9 mouse cellular contexts compared by ENCODE assay signal in genomic region chr2:35337419-35337818, GRCm38 (mm10). TPM values are rescaled to one million over a fixed set of nuclear protein-coding genes. Genes with fewer than 3 reads are reported as not detected.
A peak's percentile ranks its signal among the peaks of the same experiment; 100 is the strongest.
DNase-seq lines count a peak whose midpoint lies in the region; ATAC-seq and TF ChIP-seq lines count a peak whose summit lies in the region.
"Had no signal": no experiment of that assay in that cellular context is flagged by ENCODE, and none has a peak within 500 bp of the region (broad histone marks: within the 10 kb centered on the region; RNA-seq: fewer than 3 reads in every experiment).

No protein-coding gene starts in this region.

- TF ChIP-seq POLR2A in testis, adult 2 months (IDR thresholded peaks at IDR 0.05; ENCODE audit: control insufficient read depth, low read depth, low read length) = no peak
- no peak for TF ChIP-seq POLR2A in myocyte (IDR thresholded peaks at IDR 0.05; ENCODE audit: insufficient read length, low read depth)

- H3K4me1 ChIP-seq in testis, adult 2 months (ENCODE audit: control insufficient read depth, insufficient read depth, low read length) = peaks cover 10% of the 10 kb centered on the region
- H3K4me1 ChIP-seq in heart, embryonic 12.5 days (replicated peaks) = peaks cover 16% of the 10 kb centered on the region
- peaks cover 17% of the 10 kb centered on the region for H3K4me1 ChIP-seq in limb, embryonic 12.5 days (replicated peaks)

- H3K4me2 ChIP-seq in heart, embryonic 12.5 days = peak overlapping the region; percentile 96
- peak overlapping the region; percentile 99 for H3K4me2 ChIP-seq in limb, embryonic 12.5 days
- peak overlapping the region; percentile 99 for H3K4me2 ChIP-seq in myocyte (ENCODE audit: low read depth)

- TF ChIP-seq CTCF in testis, adult 2 months (IDR thresholded peaks at IDR 0.05; ENCODE audit: control insufficient read depth, insufficient read depth, insufficient replicate concordance, low read depth, low read length) = no peak

- no peaks in the 10 kb centered on the region for H3K27me3 ChIP-seq in testis, adult 2 months (ENCODE audit: control insufficient read depth, insufficient read depth, low read length)
- H3K27me3 ChIP-seq in heart, embryonic 12.5 days (replicated peaks) = no peaks in the 10 kb centered on the region
- peaks cover 11% of the 10 kb centered on the region for H3K27me3 ChIP-seq in limb, embryonic 12.5 days
- no peaks in the 10 kb centered on the region for H3K27me3 ChIP-seq in myocyte (ENCODE audit: control insufficient read depth, insufficient read depth, insufficient read length)

- DNase-seq in testis, postnatal 14 days (ENCODE audit: low spot score) = no peak
- DNase-seq in urinary bladder, postnatal 4 days (ENCODE audit: low spot score in 2 of 2) = no peak
- DNase-seq in left cerebral cortex, postnatal 36 days (ENCODE audit: low spot score in 2 of 2) = no peak
- no peak for DNase-seq in Muller cell, postnatal 12 days (ENCODE audit: inconsistent ontology term)

- H3K27ac ChIP-seq in testis, adult 2 months (ENCODE audit: control insufficient read depth, insufficient read depth, low read depth, low read length) = peak overlapping the region; percentile 94
- H3K27ac ChIP-seq in heart, embryonic 12.5 days (ENCODE audit: poor library complexity, severe bottlenecking) = peak overlapping the region; percentile 65
- peak overlapping the region; percentile 59 for H3K27ac ChIP-seq in limb, embryonic 12.5 days

- no peak for ATAC-seq in heart, embryonic 12.5 days (ENCODE audit: insufficient number of reproducible peaks, low FRiP score)
- ATAC-seq in limb, embryonic 12.5 days (ENCODE audit: insufficient number of reproducible peaks, insufficient read depth, low FRiP score, low TSS enrichment, low read depth) = no peak

- H3K79me2 ChIP-seq in myocyte (ENCODE audit: control insufficient read depth, insufficient read depth) = peaks cover 39% of the 10 kb centered on the region

- no peaks in the 10 kb centered on the region for H3K36me3 ChIP-seq in testis, adult 2 months (ENCODE audit: control insufficient read depth, insufficient read depth, low read length)
- no peaks in the 10 kb centered on the region for H3K36me3 ChIP-seq in heart, embryonic 12.5 days
- H3K36me3 ChIP-seq in limb, embryonic 12.5 days = no peaks in the 10 kb centered on the region
- H3K36me3 ChIP-seq in myocyte (ENCODE audit: control insufficient read depth, insufficient read depth) = peaks cover 2% of the 10 kb centered on the region

- peak overlapping the region; percentile 98 for H3K4me3 ChIP-seq in testis, adult 2 months (ENCODE audit: control insufficient read depth, low read depth, low read length)
- peak overlapping the region; percentile 78 for H3K4me3 ChIP-seq in heart, embryonic 12.5 days
- H3K4me3 ChIP-seq in limb, embryonic 12.5 days (replicated peaks) = peak overlapping the region; percentile 65
- peak overlapping the region; percentile 82 for H3K4me3 ChIP-seq in myocyte

- 52% methylated on average over 10 of the region's 10 CpGs for WGBS in heart, embryonic 12.5 days
- 47% methylated on average over 10 of the region's 10 CpGs for WGBS in limb, embryonic 12.5 days

- H3K9ac ChIP-seq in heart, embryonic 12.5 days = peak overlapping the region; percentile 68; the same call in 1 of the 2 replicates
- H3K9ac ChIP-seq in limb, embryonic 12.5 days (replicated peaks) = no peak overlapping the region

- intact Hi-C loops in left cerebral cortex, postnatal 36 days (cut with DNase I) = no loop called here

- H3ac ChIP-seq in myocyte (ENCODE audit: control insufficient read depth, insufficient read length) = no peak overlapping the region

- H3K9me3 ChIP-seq in heart, embryonic 12.5 days (replicated peaks) = no peaks in the 10 kb centered on the region
- H3K9me3 ChIP-seq in limb, embryonic 12.5 days = no peaks in the 10 kb centered on the region

TF ChIP-seq in myocyte, 11 proteins besides CTCF, POLR2A, EP300 and RAD21:
- TF ChIP-seq TCF3 (IDR thresholded peaks at IDR 0.05; ENCODE audit: insufficient read length, low read depth) (no peak), USF1 (IDR thresholded peaks at IDR 0.05; ENCODE audit: low read depth) (no peak), POLR2AphosphoS2 (IDR thresholded peaks at IDR 0.05; ENCODE audit: insufficient read length, low read depth) (no peak), REST (IDR thresholded peaks at IDR 0.05; ENCODE audit: insufficient read depth, insufficient read length) (no peak), CEBPB (IDR thresholded peaks at IDR 0.05; ENCODE audit: insufficient read depth, poor library complexity, severe bottlenecking) (no peak), SRF (IDR thresholded peaks at IDR 0.05; ENCODE audit: control insufficient read depth, insufficient read length, low read depth) (no peak), E2F4 (IDR thresholded peaks at IDR 0.05; ENCODE audit: insufficient read depth) (no peak), MAX (IDR thresholded peaks at IDR 0.05; ENCODE audit: low read depth) (no peak), MYOG (IDR thresholded peaks at IDR 0.05; ENCODE audit: control insufficient read depth in 1 of 3, insufficient read depth in 1 of 3, insufficient read length in 2 of 3, low read depth in 2 of 3) (no peak)

RNA-seq across cellular contexts. Expression of gene Stom, which starts 0.6 kb away (rescaled TPM):
- polyA plus RNA-seq in testis, adult 2 months (2012; rRNA removed) = 20.1 and 23.0 TPM in 2 replicates
- 42.2 and 42.7 TPM in 2 replicates for polyA plus RNA-seq in heart, embryonic 12.5 days (2016; fragmentation: Nextera tagmentation; extraction: Ambion mirVana)
- 12.2 and 12.7 TPM in 2 replicates for polyA plus RNA-seq in limb, embryonic 12.5 days (2016; fragmentation: Nextera tagmentation; extraction: Ambion mirVana)
- 170 TPM for polyA plus RNA-seq in myocyte (2012; fragmentation: generic; extraction: Trizol)
- total RNA-seq in left cerebral cortex, postnatal 36 days (2021) = 1 to 10 TPM; 5.7 to 6.0 TPM

RNA-seq across cellular contexts. Expression of gene 4930568D16Rik, which starts 30.1 kb away (rescaled TPM):
- polyA plus RNA-seq in testis, adult 2 months (2012; rRNA removed) = 4.1 and 7.1 TPM in 2 replicates
- polyA plus RNA-seq in heart, embryonic 12.5 days (2016; fragmentation: Nextera tagmentation; extraction: Ambion mirVana) = not detected in 2 replicates
- polyA plus RNA-seq in limb, embryonic 12.5 days (2016; fragmentation: Nextera tagmentation; extraction: Ambion mirVana) = not detected in 2 replicates
- not detected for polyA plus RNA-seq in myocyte (2012; fragmentation: generic; extraction: Trizol)
- total RNA-seq in left cerebral cortex, postnatal 36 days (2021) = not detected
- total RNA-seq: adrenal gland, postnatal 36 days had no signal

RNA-seq across cellular contexts. Expression of gene 4930402F06Rik, which starts 59.6 kb away (rescaled TPM):
- 3.3 and 4.5 TPM in 2 replicates for polyA plus RNA-seq in testis, adult 2 months (2012; rRNA removed)
- not detected in 2 replicates for polyA plus RNA-seq in heart, embryonic 12.5 days (2016; fragmentation: Nextera tagmentation; extraction: Ambion mirVana)
- polyA plus RNA-seq in limb, embryonic 12.5 days (2016; fragmentation: Nextera tagmentation; extraction: Ambion mirVana) = not detected in 2 replicates
- not detected for polyA plus RNA-seq in myocyte (2012; fragmentation: generic; extraction: Trizol)
- not detected for total RNA-seq in left cerebral cortex, postnatal 36 days (2021)
- total RNA-seq: adrenal gland, postnatal 36 days had no signal
